Mouse (Mus musculus) midbrain, embryonic 12.5 days (tissue): ENCODE measurements around the gene Kcnk3. TPM values are rescaled to one million over a fixed set of nuclear protein-coding genes. Genes with fewer than 3 reads are reported as not detected.

Source experiments
- ATAC-seq: fragments of 200-750 bp; cut with Nextera tagmentation; 2 replicates; pipeline ENCODE4 v1.8.0; 2017; ENCODE audit warnings: low read depth, moderate TSS enrichment, moderate library complexity; ENCODE audit not compliant: low FRiP score
- H3K27ac ChIP-seq: fragments of 300-500 bp; sonication (generic); replicated peaks from 2 replicates; pipeline ENCODE4 v1.5.1; 2016; ENCODE audit warnings: mild to moderate bottlenecking
- H3K27me3 ChIP-seq: fragments of 300-500 bp; sonication (generic); 2 replicates; pipeline ENCODE4 v1.6.1; 2016; ENCODE audit warnings: mild to moderate bottlenecking
- H3K36me3 ChIP-seq: fragments of 300-500 bp; sonication (generic); 2 replicates; pipeline ENCODE4 v1.6.1; 2016
- H3K4me1 ChIP-seq: fragments of 300-500 bp; sonication (generic); 2 replicates; pipeline ENCODE4 v1.6.1; 2016
- H3K4me2 ChIP-seq: fragments of 300-500 bp; sonication (generic); replicated peaks from 2 replicates; pipeline ENCODE4 v1.6.1; 2016; ENCODE audit warnings: mild to moderate bottlenecking, moderate library complexity
- H3K4me3 ChIP-seq: fragments of 300-500 bp; sonication (generic); 2 replicates; pipeline ENCODE4 v1.5.1; 2016; ENCODE audit warnings: mild to moderate bottlenecking
- H3K9ac ChIP-seq: fragments of 300-500 bp; sonication (generic); replicated peaks from 2 replicates; pipeline ENCODE4 v1.6.1; 2016; ENCODE audit warnings: mild to moderate bottlenecking, moderate library complexity
- H3K9me3 ChIP-seq: fragments of 300-500 bp; sonication (generic); 2 replicates; pipeline ENCODE4 v1.6.1; 2016; ENCODE audit warnings: mild to moderate bottlenecking
- WGBS: fragments of 180-500 bp; shearing (Covaris S2); methylation state at CpG from one replicate; pipeline ENCODE4 v1.1.7; 2016; 5-methylcytosine and 5-hydroxymethylcytosine counted together
- polyA plus RNA-seq: library from polyadenylated mRNA; unstranded; fragments of >200 nt; fragmentation: Nextera tagmentation; extraction: Ambion mirVana; gene quantifications from 2 replicates; pipeline ENCODE4 v1.2.1, GENCODE M21; 2016

Kcnk3 gene
- polyA plus RNA-seq, 1 experiment from 2014 or later = 0.82 TPM

- H3K27ac ChIP-seq = no peak overlapping the region
- no peak for ATAC-seq
- no peaks in the 10 kb centered on the region for H3K9me3 ChIP-seq
- no peak overlapping the region for H3K9ac ChIP-seq
- H3K4me1 ChIP-seq = peaks cover 13% of the 10 kb centered on the region
- H3K4me3 ChIP-seq = no peak overlapping the region
- whole genome bisulfite sequencing = 72% methylated on average over 3 of the region's 3 CpGs
- H3K4me2 ChIP-seq = no peak overlapping the region
- H3K27me3 ChIP-seq = peaks cover 41% of the 10 kb centered on the region
- H3K36me3 ChIP-seq = no peaks in the 10 kb centered on the region
Measured at GRCm38 (mm10) chr5:30625379-30625778, 37.4 kb downstream of the Kcnk3 start.

- Histone ChIP-seq H3K36me3 (no peaks in the 10 kb centered on the region), H3K4me1 (peaks cover 13% of the 10 kb centered on the region), H3K27me3 (peaks cover 30% of the 10 kb centered on the region), H3K4me3 (no peak overlapping the region), H3K27ac (no peak overlapping the region), H3K4me2 (no peak overlapping the region), H3K9ac (no peak overlapping the region), H3K9me3 (no peaks in the 10 kb centered on the region)
- ATAC-seq = no peak
- WGBS = 82% methylated on average over 8 of the region's 8 CpGs
Measured at GRCm38 (mm10) chr5:30626331-30627105, 38.5 kb downstream of the Kcnk3 start.

GRCm38 (mm10) chr5:30628511-30628910, 40.5 kb downstream of the Kcnk3 start:
- Histone ChIP-seq H3K27me3 (peaks cover 12% of the 10 kb centered on the region; the same call in 1 of the 2 replicates), H3K4me1 (no peaks in the 10 kb centered on the region), H3K9ac (no peak overlapping the region), H3K27ac (no peak overlapping the region), H3K4me3 (no peak overlapping the region), H3K4me2 (no peak overlapping the region), H3K9me3 (no peaks in the 10 kb centered on the region), H3K36me3 (no peaks in the 10 kb centered on the region)
- no peak for ATAC-seq
- WGBS = 77% methylated on average over 3 of the region's 3 CpGs

DNA sequence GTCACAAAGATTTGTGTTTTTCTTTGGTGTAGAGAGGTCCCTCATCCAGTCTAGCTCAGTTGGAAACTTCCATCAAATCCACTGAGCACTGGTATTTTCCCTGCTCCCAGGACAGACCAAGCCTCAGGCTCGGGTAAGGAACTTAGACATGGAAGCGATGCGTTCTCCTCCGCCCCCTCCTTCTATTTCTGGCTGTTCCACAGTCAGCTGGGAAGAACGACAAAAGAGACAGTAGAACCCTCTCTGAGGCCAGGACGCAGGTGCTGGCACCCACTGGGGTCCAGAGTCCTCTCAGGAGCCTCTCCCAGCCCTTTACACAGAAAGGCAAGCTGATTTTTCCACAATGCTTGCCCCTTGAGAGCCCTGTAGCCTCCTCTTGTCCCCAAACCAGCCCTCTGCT, 42.4 kb downstream of the Kcnk3 start:
- Histone ChIP-seq H3K9ac (no peak overlapping the region), H3K4me3 (no peak overlapping the region), H3K4me2 (no peak overlapping the region), H3K27me3 (no peaks in the 10 kb centered on the region; the same call in 1 of the 2 replicates), H3K27ac (no peak overlapping the region), H3K36me3 (no peaks in the 10 kb centered on the region), H3K9me3 (no peaks in the 10 kb centered on the region), H3K4me1 (no peaks in the 10 kb centered on the region)
- 72% methylated on average over 6 of the region's 6 CpGs for WGBS
- no peak for ATAC-seq

DNA sequence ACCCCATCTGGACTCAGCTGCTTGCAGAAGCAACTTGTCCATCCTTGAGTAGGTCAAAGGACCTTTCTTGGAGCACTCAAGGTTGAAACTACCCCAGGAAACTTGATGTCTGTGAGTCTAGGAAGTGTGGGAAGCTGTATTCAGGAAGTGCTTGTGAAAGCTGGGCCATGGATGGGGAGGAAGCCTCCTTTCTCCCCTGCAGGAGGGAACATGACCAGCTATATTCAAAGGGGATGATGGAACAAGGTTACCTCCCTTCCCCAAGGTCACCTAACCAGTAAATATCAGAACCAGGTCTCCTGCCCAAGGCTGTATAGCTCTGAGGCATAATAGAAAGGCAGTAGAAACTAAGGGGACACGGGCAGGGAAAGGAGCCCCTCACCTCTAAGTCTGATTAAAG, 44.2 kb downstream of the Kcnk3 start:
- no peak overlapping the region for H3K4me3 ChIP-seq
- H3K27ac ChIP-seq = no peak overlapping the region
- no peak for ATAC-seq
- H3K4me1 ChIP-seq = no peaks in the 10 kb centered on the region
- H3K36me3 ChIP-seq = no peaks in the 10 kb centered on the region
- no peak overlapping the region for H3K9ac ChIP-seq
- no peaks in the 10 kb centered on the region; the same call in none of the 2 replicates for H3K27me3 ChIP-seq
- no peaks in the 10 kb centered on the region for H3K9me3 ChIP-seq
- H3K4me2 ChIP-seq = no peak overlapping the region
- 71% methylated on average over 1 of the region's 1 CpGs for WGBS

- H3K9ac ChIP-seq = no peak overlapping the region
- no peaks in the 10 kb centered on the region for H3K9me3 ChIP-seq
- H3K27ac ChIP-seq = no peak overlapping the region
- no peak for ATAC-seq
- H3K4me3 ChIP-seq = no peak overlapping the region
- H3K4me1 ChIP-seq = no peaks in the 10 kb centered on the region
- no peaks in the 10 kb centered on the region for H3K36me3 ChIP-seq
- H3K4me2 ChIP-seq = no peak overlapping the region
- H3K27me3 ChIP-seq = no peaks in the 10 kb centered on the region; the same call in 1 of the 2 replicates
- WGBS = 65% methylated on average over 7 of the region's 7 CpGs
Measured at GRCm38 (mm10) chr5:30636994-30637393, 49.0 kb downstream of the Kcnk3 start.

GRCm38 (mm10) chr5:30638041-30638440, 50.1 kb downstream of the Kcnk3 start:
- no peak overlapping the region for H3K4me2 ChIP-seq
- H3K27ac ChIP-seq = no peak overlapping the region
- H3K27me3 ChIP-seq = no peaks in the 10 kb centered on the region; the same call in 1 of the 2 replicates
- no peaks in the 10 kb centered on the region for H3K9me3 ChIP-seq
- WGBS = 8% methylated on average over 6 of the region's 6 CpGs
- H3K9ac ChIP-seq = no peak overlapping the region
- no peaks in the 10 kb centered on the region for H3K36me3 ChIP-seq
- ATAC-seq = no peak
- H3K4me1 ChIP-seq = no peaks in the 10 kb centered on the region
- no peak overlapping the region for H3K4me3 ChIP-seq

DNA sequence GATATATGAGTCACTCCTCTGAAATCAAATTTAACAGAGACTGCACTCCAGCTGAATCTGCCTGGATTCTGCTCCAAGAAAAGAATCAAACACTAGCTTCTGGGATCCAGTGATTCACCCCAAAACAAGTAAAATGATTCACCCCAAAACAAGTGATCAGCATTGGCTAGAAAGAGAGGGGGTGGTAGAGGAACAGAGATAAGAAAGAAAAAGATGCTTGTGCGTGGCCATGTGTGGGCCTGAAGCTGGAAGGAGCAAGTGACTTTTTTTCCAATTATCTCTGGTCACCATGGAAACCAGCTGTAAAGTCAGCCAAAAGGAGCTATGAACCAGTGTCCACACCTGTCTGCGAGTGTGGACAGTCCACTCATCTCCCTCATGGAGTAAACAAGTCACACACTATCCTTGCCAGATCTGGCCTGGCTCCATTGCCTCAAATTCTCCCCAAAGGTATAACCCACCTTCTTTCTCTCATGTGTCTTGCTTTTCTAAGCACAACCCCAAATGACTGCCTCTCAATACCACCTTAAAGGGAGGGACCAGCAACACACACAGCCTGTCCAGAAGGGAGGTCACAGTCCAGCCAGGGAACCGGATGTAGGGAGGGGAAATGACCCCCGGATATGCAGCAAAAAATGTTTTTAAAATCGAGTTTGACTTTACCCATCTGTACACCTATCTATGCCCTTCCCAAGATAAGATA, 55.7 kb downstream of the Kcnk3 start:
- Histone ChIP-seq H3K9me3 (no peaks in the 10 kb centered on the region), H3K4me2 (no peak overlapping the region), H3K4me3 (no peak overlapping the region), H3K4me1 (peaks cover 10% of the 10 kb centered on the region), H3K9ac (no peak overlapping the region), H3K27me3 (no peaks in the 10 kb centered on the region), H3K27ac (no peak overlapping the region), H3K36me3 (no peaks in the 10 kb centered on the region)
- no peak for ATAC-seq
- 67% methylated on average over 5 of the region's 5 CpGs for WGBS

GRCm38 (mm10) chr5:30646036-30646435, 58.1 kb downstream of the Kcnk3 start:
- H3K36me3 ChIP-seq = no peaks in the 10 kb centered on the region
- no peaks in the 10 kb centered on the region for H3K9me3 ChIP-seq
- no peak overlapping the region for H3K4me3 ChIP-seq
- no peak for ATAC-seq
- no peak overlapping the region for H3K9ac ChIP-seq
- H3K27me3 ChIP-seq = no peaks in the 10 kb centered on the region
- peaks cover 16% of the 10 kb centered on the region for H3K4me1 ChIP-seq
- WGBS = 72% methylated on average over 2 of the region's 2 CpGs
- H3K27ac ChIP-seq = no peak overlapping the region
- H3K4me2 ChIP-seq = no peak overlapping the region

GRCm38 (mm10) chr5:30647396-30647795, 59.4 kb downstream of the Kcnk3 start:
- Histone ChIP-seq H3K9ac (peak overlapping the region; percentile 74), H3K27me3 (no peaks in the 10 kb centered on the region), H3K4me1 (peaks cover 16% of the 10 kb centered on the region), H3K9me3 (no peaks in the 10 kb centered on the region), H3K36me3 (no peaks in the 10 kb centered on the region), H3K4me2 (peak overlapping the region; percentile 96), H3K27ac (peak overlapping the region; percentile 67), H3K4me3 (peak overlapping the region; percentile 89)
- no peak for ATAC-seq
- WGBS = 20% methylated on average over 9 of the region's 9 CpGs

DNA sequence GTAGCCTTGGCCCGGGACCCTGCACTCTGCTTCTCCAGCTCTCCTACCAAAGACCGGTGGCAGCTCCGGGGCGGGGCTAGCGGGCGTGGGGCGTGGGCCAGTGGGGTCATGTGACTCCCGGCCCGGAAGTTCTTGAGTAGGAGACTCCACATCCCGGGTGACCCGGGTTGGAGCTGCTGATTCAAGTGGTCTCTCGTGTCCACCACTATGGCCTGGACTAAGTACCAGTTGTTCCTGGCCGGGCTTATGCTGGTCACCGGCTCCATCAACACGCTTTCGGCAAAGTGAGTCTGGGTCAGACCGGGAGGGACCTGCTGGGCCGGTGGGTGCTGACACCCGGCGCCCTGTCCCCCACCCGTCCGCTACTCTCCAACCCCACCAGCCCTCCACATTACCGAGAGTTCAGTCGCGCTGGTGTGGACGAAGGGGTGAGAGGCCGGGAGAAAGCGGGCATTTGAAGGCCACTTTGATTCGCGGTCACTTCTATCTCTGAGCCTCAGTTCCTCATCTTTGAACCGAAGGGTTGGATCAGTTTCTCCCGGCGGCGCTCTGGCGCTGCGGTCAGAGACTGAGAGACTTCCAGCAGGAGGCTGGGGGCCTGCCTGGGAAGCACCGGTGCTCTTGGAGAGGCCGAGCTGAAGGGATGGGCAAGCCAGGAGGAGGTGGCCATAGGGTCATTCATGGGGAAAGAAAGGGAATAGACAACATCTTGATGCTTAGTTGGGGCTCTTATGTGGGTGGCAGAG, 60.0 kb downstream of the Kcnk3 start, which contains the start of gene Slc35f6:
TSS of gene Slc35f6 (plus strand) at position 119 of the 746 bp plus-strand sequence.
- ATAC-seq = peak; percentile 96
- Histone ChIP-seq H3K4me2 (peak within 1 kb of the TSS; percentile 96), H3K4me1 (peaks cover 16% of the 10 kb centered on the region), H3K27me3 (no peaks in the 10 kb centered on the region), H3K4me3 (peak within 1 kb of the TSS; percentile 89), H3K9ac (peak within 1 kb of the TSS; percentile 74), H3K36me3 (0 out of 2 replicates have a peak, but pooled peaks cover 5% of the 10 kb centered on the region), H3K9me3 (no peaks in the 10 kb centered on the region), H3K27ac (peak within 1 kb of the TSS; percentile 67)
- under 1% methylated on average over 37 of the region's 38 CpGs for WGBS

DNA sequence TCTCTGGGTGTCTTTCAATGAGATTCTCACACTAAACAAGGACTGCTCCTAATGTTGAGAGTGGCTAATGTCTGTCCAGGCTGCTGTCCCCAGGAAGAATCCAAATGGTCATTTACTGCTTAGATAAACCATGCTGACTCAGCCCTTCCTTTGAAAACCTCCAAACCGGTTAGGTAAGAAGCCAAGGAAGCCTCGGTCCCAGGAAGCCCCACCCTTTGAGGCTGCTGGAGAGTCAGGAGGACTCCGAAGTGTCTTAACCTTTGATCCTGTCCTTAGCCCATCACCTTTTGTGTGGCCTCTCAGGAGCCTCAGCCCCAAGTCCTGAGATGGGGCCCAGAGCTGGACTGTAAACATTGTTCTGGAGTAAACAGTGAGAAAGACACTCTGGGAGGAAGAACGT, 61.6 kb downstream of the Kcnk3 start:
- H3K4me2 ChIP-seq = peak overlapping the region; percentile 96; the same call in 1 of the 2 replicates
- 0 out of 2 replicates have a peak, but pooled peaks cover 8% of the 10 kb centered on the region for H3K36me3 ChIP-seq
- H3K27ac ChIP-seq = no peak overlapping the region
- H3K9ac ChIP-seq = no peak overlapping the region
- no peak overlapping the region for H3K4me3 ChIP-seq
- 83% methylated on average over 4 of the region's 4 CpGs for WGBS
- H3K9me3 ChIP-seq = no peaks in the 10 kb centered on the region
- ATAC-seq = no peak
- H3K27me3 ChIP-seq = no peaks in the 10 kb centered on the region
- peaks cover 16% of the 10 kb centered on the region for H3K4me1 ChIP-seq
